Mouse (Mus musculus): ENCODE results near the gene Espn.

- TF ChIP-seq GATA1 (IDR thresholded peaks at IDR 0.05; ENCODE audit: borderline replicate concordance, low read length) = no peak
- TF ChIP-seq FLI1 (IDR thresholded peaks at IDR 0.05; ENCODE audit: low read length) = no peak
Measured at GRCm38 (mm10) chr4:152072655-152073054, 79.5 kb downstream of the Espn start.

Data from megakaryocyte, embryonic 14.5 days (primary cell).